Mouse (Mus musculus) embryonic fibroblast, embryonic 13.5 days (primary cell): Measurements from ENCODE around the gene Tfpi. TPM values are rescaled to one million over a fixed set of nuclear protein-coding genes. Genes with fewer than 3 reads are reported as not detected.
"Not testable (repeated sequence)": the region's sequence is repeated elsewhere in the genome, so short reads cannot be mapped to it uniquely, and the experiment has no call there.

Experiments
- H3K27ac ChIP-seq: 2 replicates; pipeline ENCODE4 v1.5.1; 2012; ENCODE audit warnings: low read length, control low read depth, inconsistent platforms; ENCODE audit not compliant: insufficient read depth
- H3K4me1 ChIP-seq: 2 replicates; pipeline ENCODE4 v1.6.1; 2011; ENCODE audit warnings: low read length; ENCODE audit not compliant: control insufficient read depth, insufficient read depth
- H3K4me3 ChIP-seq: 2 replicates; pipeline ENCODE4 v1.5.1; 2011; ENCODE audit warnings: mild to moderate bottlenecking, control low read depth, low read length; ENCODE audit not compliant: insufficient read depth
- CTCF ChIP-seq: IDR thresholded peaks from 2 replicates; pipeline ENCODE4 v1.5.1; 2011; ENCODE audit warnings: mild to moderate bottlenecking, control low read depth, low read length, moderate library complexity, borderline replicate concordance; ENCODE audit not compliant: insufficient read depth
- POLR2A ChIP-seq: IDR thresholded peaks from 2 replicates; pipeline ENCODE4 v1.6.1; 2011; ENCODE audit warnings: low read depth, mild to moderate bottlenecking, control low read depth, low read length, moderate library complexity
- polyA plus RNA-seq: library from polyadenylated mRNA; stranded (reverse); fragments of >200 nt; gene quantifications from 2 replicates; pipeline ENCODE4 v1.2.4, GENCODE M21; 2011; ENCODE audit warnings: low read depth; ENCODE audit not compliant: missing spikeins, insufficient read length

Tfpi gene
- polyA plus RNA-seq, 1 experiment, result 71.4 TPM

GRCm38 (mm10) chr2:84409796-84410592 lies 66.6 kb downstream of the Tfpi start:
- no peak for TF ChIP-seq POLR2A
- TF ChIP-seq CTCF, result no peak
- no peak overlapping the region; the same call in 1 of the 2 replicates for H3K27ac ChIP-seq
- H3K4me1 ChIP-seq, result peaks cover 2% of the 10 kb centered on the region; the same call in 1 of the 2 replicates
- no peak overlapping the region for H3K4me3 ChIP-seq

DNA sequence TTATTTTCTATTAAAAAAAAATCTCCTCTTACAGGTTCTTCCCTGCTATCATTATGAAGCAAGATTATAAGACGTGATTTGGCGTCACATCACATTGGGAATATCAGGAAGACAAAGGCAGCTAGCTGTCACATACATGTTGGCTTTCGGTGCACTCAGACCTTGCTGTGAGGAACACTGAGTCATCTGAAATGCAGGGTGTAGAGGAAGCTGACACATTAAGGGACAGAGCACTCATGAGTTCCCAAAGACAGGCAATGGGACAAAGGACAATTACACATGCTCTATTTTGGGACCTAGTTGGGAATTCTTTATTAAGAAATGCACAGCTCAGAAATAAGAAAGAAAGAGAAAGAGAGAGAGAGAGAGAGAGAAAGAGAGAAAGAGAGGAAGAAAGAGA lies 71.7 kb downstream of the Tfpi start:
- Histone ChIP-seq H3K27ac (no peak overlapping the region), H3K4me3 (no peak overlapping the region), H3K4me1 (peaks cover 4% of the 10 kb centered on the region; the same call in 1 of the 2 replicates)
- TF ChIP-seq CTCF, result no peak
- TF ChIP-seq POLR2A, result no peak

GRCm38 (mm10) chr2:84402713-84403112 lies 73.9 kb downstream of the Tfpi start:
- Histone ChIP-seq H3K4me1 (peaks cover 2% of the 10 kb centered on the region; the same call in 1 of the 2 replicates), H3K27ac (no peak overlapping the region), H3K4me3 (no peak overlapping the region)
- TF ChIP-seq POLR2A (no peak), CTCF (no peak)

- TF ChIP-seq CTCF (no peak), POLR2A (no peak)
- Histone ChIP-seq H3K4me1 (no peaks in the 10 kb centered on the region), H3K4me3 (no peak overlapping the region)
Observed at GRCm38 (mm10) chr2:84396557-84396956, 80.0 kb downstream of the Tfpi start.

GRCm38 (mm10) chr2:84393236-84393635 lies 83.3 kb downstream of the Tfpi start:
- TF ChIP-seq POLR2A (no peak), CTCF (no peak)
- H3K4me1 ChIP-seq, result no peaks in the 10 kb centered on the region
- no peak overlapping the region for H3K4me3 ChIP-seq
- H3K27ac ChIP-seq, result no peak overlapping the region

More at GRCm38 (mm10) chr2:84396557-84396956, 80.0 kb downstream of the Tfpi start:
- H3K27ac ChIP-seq, result no peak overlapping the region

GRCm38 (mm10) chr2:84389075-84389474 lies 87.5 kb downstream of the Tfpi start:
- H3K4me1 ChIP-seq, result no peaks in the 10 kb centered on the region
- TF ChIP-seq POLR2A (no peak), CTCF (no peak)
- no peak overlapping the region for H3K27ac ChIP-seq
- H3K4me3 ChIP-seq, result no peak overlapping the region

GRCm38 (mm10) chr2:84388537-84388936 lies 88.0 kb downstream of the Tfpi start:
- H3K27ac ChIP-seq, H3K4me3 ChIP-seq, H3K4me1 ChIP-seq: not testable (repeated sequence)

GRCm38 (mm10) chr2:84388023-84388416 lies 88.6 kb downstream of the Tfpi start:
- Histone ChIP-seq H3K27ac (no peak overlapping the region), H3K4me3 (no peak overlapping the region), H3K4me1 (no peaks in the 10 kb centered on the region)
- TF ChIP-seq CTCF (no peak), POLR2A (no peak)

DNA sequence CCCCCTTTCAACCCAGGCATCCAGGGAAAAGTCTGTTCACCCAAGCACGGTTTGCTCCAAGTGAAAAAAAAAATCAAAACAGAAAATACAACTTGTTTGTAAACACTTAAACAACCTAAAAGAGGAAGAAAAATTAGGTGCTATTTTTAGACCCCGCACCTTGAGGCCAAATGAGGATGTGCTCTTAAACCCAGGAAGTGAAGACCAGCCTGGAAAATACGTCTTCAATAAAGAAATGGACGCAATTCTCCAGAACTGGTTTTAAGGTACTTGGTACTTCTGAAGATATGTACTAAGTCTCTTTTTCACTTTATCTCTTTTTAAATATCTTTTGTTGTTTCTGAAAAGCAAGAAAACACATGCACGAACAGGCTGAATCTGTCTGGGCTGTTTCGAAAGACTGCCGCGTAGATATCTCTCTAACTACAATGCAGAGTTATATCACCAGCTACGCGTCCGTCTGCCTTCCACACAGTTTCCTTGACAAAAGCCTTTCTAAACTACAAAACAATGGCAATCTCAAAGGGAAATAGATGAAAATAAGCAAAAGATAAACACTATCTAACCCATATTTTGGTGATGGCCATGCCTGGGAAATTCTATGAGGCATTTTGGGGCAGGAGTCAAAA lies 89.1 kb downstream of the Tfpi start:
- H3K27ac ChIP-seq, result no peak overlapping the region
- TF ChIP-seq POLR2A (no peak), CTCF (no peak)
- H3K4me3 ChIP-seq, result no peak overlapping the region
- H3K4me1 ChIP-seq, result no peaks in the 10 kb centered on the region
